ENCODE assay signal across 18 mouse cellular contexts in the genomic region with DNA sequence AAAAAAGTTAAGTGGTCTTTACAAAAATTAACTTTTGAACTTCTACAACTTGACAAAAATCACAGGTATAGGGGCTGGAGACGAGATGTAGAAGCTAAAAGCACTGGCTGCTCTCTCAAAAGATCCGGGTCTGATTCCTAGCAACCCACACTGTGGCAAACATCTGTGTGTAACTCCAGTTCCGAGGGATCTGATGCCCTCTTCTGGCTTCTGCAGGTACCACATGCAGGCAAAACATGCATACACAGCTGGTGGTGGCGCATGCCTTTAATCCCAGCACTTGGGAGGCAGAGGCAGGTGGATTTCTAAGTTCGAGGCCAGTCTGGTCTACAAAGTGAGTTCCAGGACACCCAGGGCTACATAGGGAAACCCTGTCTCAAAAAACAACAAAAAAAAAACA. TPM values are rescaled to one million over a fixed set of nuclear protein-coding genes. Genes with fewer than 3 reads are reported as not detected.
DNase-seq lines count a peak whose midpoint lies in the region; TF ChIP-seq lines count a peak whose summit lies in the region.
"Had no signal": no experiment of that assay in that cellular context is flagged by ENCODE, and none has a peak within 500 bp of the region (broad histone marks: within the 10 kb centered on the region; RNA-seq: fewer than 3 reads in every experiment).

No protein-coding gene starts in this region.

- 91% methylated on average over 5 of the region's 5 CpGs for WGBS in heart, adult 2 months

- H3K27ac ChIP-seq in heart, adult 2 months: no peak overlapping the region
- H3K27ac ChIP-seq in left cerebral cortex, adult 2 months: no peak overlapping the region
- no peak overlapping the region for H3K27ac ChIP-seq in testis, adult 2 months (ENCODE audit: control insufficient read depth, insufficient read depth, low read depth, low read length)
- H3K27ac ChIP-seq: embryonic facial prominence, embryonic 10.5 days; hindbrain, embryonic 10.5 days; midbrain, embryonic 10.5 days; neural tube, embryonic 13.5 days had no signal

- peaks cover 2% of the 10 kb centered on the region; the same call in 1 of the 2 replicates for H3K4me1 ChIP-seq in heart, adult 2 months (ENCODE audit: control insufficient read depth, insufficient read depth, low read length)
- no peaks in the 10 kb centered on the region for H3K4me1 ChIP-seq in testis, adult 2 months (ENCODE audit: control insufficient read depth, insufficient read depth, low read length)
- H3K4me1 ChIP-seq: embryonic facial prominence, embryonic 10.5 days; neural tube, embryonic 13.5 days had no signal

- peaks cover 4% of the 10 kb centered on the region for H3K36me3 ChIP-seq in heart, adult 2 months (ENCODE audit: control insufficient read depth, insufficient read depth, low read length)
- H3K36me3 ChIP-seq in testis, adult 2 months (ENCODE audit: control insufficient read depth, insufficient read depth, low read length): no peaks in the 10 kb centered on the region
- H3K36me3 ChIP-seq: hindbrain, embryonic 10.5 days; midbrain, embryonic 10.5 days had no signal

- TF ChIP-seq CTCF in heart, adult 2 months (IDR thresholded peaks at IDR 0.05): peak; percentile 60
- peak; percentile 38 for TF ChIP-seq CTCF in left cerebral cortex, adult 2 months (IDR thresholded peaks at IDR 0.05)
- peak; percentile 21; the same call in 1 of the 2 replicates for TF ChIP-seq CTCF in testis, adult 2 months (IDR thresholded peaks at IDR 0.05; ENCODE audit: control insufficient read depth, insufficient read depth, insufficient replicate concordance, low read depth, low read length)
- peak; percentile 12; the same call in 1 of the 2 replicates for TF ChIP-seq CTCF in brain, embryonic 14.5 days (IDR thresholded peaks at IDR 0.05; ENCODE audit: borderline replicate concordance, extremely low read depth, insufficient read depth, insufficient read length)

- H3K4me3 ChIP-seq in heart, adult 2 months: no peak overlapping the region
- no peak overlapping the region for H3K4me3 ChIP-seq in left cerebral cortex, adult 2 months
- no peak overlapping the region for H3K4me3 ChIP-seq in testis, adult 2 months (ENCODE audit: control insufficient read depth, low read depth, low read length)
- H3K4me3 ChIP-seq: embryonic facial prominence, embryonic 10.5 days; hindbrain, embryonic 10.5 days; midbrain, embryonic 10.5 days; neural tube, embryonic 13.5 days had no signal

- TF ChIP-seq POLR2A in heart, adult 2 months (IDR thresholded peaks at IDR 0.05; ENCODE audit: insufficient read depth, low read depth, low read length): no peak
- TF ChIP-seq POLR2A in testis, adult 2 months (IDR thresholded peaks at IDR 0.05; ENCODE audit: control insufficient read depth, low read depth, low read length): no peak
- TF ChIP-seq POLR2A in brain, embryonic 14.5 days (IDR thresholded peaks at IDR 0.05; ENCODE audit: borderline replicate concordance, extremely low read depth, insufficient read depth, insufficient read length, poor library complexity, severe bottlenecking): no peak

- peaks cover 4% of the 10 kb centered on the region; the same call in 1 of the 2 replicates for H3K79me2 ChIP-seq in heart, adult 2 months (replicated peaks; ENCODE audit: control insufficient read depth, insufficient read depth, low read length)

- H3K27me3 ChIP-seq in heart, adult 2 months (ENCODE audit: control insufficient read depth, insufficient read depth, low read length): no peaks in the 10 kb centered on the region
- no peaks in the 10 kb centered on the region for H3K27me3 ChIP-seq in testis, adult 2 months (ENCODE audit: control insufficient read depth, insufficient read depth, low read length)
- H3K27me3 ChIP-seq: neural tube, embryonic 13.5 days had no signal

- intact Hi-C loops in heart, adult 2 months (cut with DNase I): no loop called here
- intact Hi-C loops in heart, postnatal 36 days (cut with DNase I): no loop called here
- intact Hi-C loops in left cerebral cortex, adult 2 months (cut with DNase I): no loop called here
- intact Hi-C loops in left cerebral cortex, postnatal 36 days (cut with DNase I): no loop called here

- DNase-seq in heart, adult 2 months: no peak
- DNase-seq in heart, postnatal 36 days: no peak
- no peak for DNase-seq in left cerebral cortex, adult 2 months (ENCODE audit: extremely low spot score in 1 of 2, low spot score in 2 of 2)
- DNase-seq in left cerebral cortex, postnatal 36 days (ENCODE audit: low spot score in 2 of 2): no peak
- DNase-seq in testis, postnatal 14 days (ENCODE audit: low spot score): no peak
- no peak for DNase-seq in brain, embryonic 14.5 days (ENCODE audit: low read depth)
- no peak for DNase-seq in adrenal gland, adult 18-20 months (ENCODE audit: low spot score in 2 of 2)
- DNase-seq: adrenal gland, adult 8-10 months; cerebellum, adult 18-20 months; kidney, postnatal 14 days; layer of hippocampus, adult 9-11 months; lung, postnatal 10 days; right cerebral cortex, postnatal 14 days had no signal

- no peak for TF ChIP-seq EP300 in heart, adult 2 months (IDR thresholded peaks at IDR 0.05; ENCODE audit: insufficient read depth, low read depth, low read length)

- H3K9ac ChIP-seq in heart, adult 2 months (ENCODE audit: low read depth, low read length): no peak overlapping the region
- H3K9ac ChIP-seq: neural tube, embryonic 13.5 days had no signal

RNA-seq across cellular contexts. Expression of gene Katnb1, which starts 42.5 kb away (rescaled TPM):
- 1 to 10 TPM; 4.5 to 5.9 TPM for total RNA-seq in heart, adult 2 months (2021)
- 8.7 and 9.1 TPM in 2 replicates for polyA plus RNA-seq in heart, adult 2 months (2012; rRNA removed)
- total RNA-seq in heart, postnatal 36 days (2021): 1 to 10 TPM; 7.2 to 7.5 TPM
- total RNA-seq in left cerebral cortex, adult 2 months (2021): 10 to 100 TPM; 37.6 to 46.2 TPM
- total RNA-seq in left cerebral cortex, postnatal 36 days (2021): 10 to 100 TPM; 42.0 to 46.7 TPM
- polyA plus RNA-seq in testis, adult 2 months (2012; rRNA removed): 180 and 199 TPM in 2 replicates
- 56.2 and 67.2 TPM in 2 replicates for polyA plus RNA-seq in brain, embryonic 14.5 days (2012; rRNA removed)
- total RNA-seq in adrenal gland, adult 18-20 months (2021): 10 to 100 TPM; 11.3 to 15.3 TPM
